ENCODE assay signal across 1 mouse cellular context in genomic region chr7:100786078-100786477, GRCm38 (mm10).
TF ChIP-seq lines count a peak whose summit lies in the region.

No protein-coding gene starts in this region.

TF ChIP-seq in MEL, 35 proteins besides CTCF, POLR2A, EP300 and RAD21 (continued from another document):
- no peak for TF ChIP-seq E2F4 (IDR thresholded peaks at IDR 0.05; ENCODE audit: borderline replicate concordance, low read depth, low read length)
